Mouse (Mus musculus) fibroblast of lung, adult 2 months (primary cell): ENCODE measurements at regions not wholly inside any gene's neighbourhood (a gene's known extent, or its start where the extent isn't known, plus 50 kb on each side); places are given as distances from the start of the nearest gene placed in this dataset.

ENCODE experiments used
- DNase-seq: peaks from one replicate; pipeline ENCODE4 v3.0.0-alpha.2; 2011; ENCODE audit warnings: low read depth

DNA sequence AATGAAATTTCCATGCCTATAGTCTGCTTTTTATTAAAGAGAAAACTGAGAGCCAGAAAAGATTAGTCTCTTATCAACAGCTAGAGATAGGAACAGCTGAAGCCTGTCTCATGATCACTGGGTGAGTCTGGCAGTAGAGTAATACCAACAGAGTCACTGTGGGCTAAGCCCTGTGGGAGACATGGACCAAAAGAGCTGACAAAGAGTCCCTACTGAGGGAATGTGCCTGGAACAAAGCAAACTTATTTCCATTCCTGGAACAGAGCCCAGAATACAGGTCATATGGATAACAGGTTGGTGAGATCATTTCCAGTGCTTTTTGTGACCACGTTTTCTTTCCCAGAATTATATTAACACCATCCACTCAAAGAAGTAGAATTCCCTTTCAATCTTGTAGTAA lies 237.4 kb downstream of the Tmsb4x start:
- DNase-seq: peak; percentile 15

DNA sequence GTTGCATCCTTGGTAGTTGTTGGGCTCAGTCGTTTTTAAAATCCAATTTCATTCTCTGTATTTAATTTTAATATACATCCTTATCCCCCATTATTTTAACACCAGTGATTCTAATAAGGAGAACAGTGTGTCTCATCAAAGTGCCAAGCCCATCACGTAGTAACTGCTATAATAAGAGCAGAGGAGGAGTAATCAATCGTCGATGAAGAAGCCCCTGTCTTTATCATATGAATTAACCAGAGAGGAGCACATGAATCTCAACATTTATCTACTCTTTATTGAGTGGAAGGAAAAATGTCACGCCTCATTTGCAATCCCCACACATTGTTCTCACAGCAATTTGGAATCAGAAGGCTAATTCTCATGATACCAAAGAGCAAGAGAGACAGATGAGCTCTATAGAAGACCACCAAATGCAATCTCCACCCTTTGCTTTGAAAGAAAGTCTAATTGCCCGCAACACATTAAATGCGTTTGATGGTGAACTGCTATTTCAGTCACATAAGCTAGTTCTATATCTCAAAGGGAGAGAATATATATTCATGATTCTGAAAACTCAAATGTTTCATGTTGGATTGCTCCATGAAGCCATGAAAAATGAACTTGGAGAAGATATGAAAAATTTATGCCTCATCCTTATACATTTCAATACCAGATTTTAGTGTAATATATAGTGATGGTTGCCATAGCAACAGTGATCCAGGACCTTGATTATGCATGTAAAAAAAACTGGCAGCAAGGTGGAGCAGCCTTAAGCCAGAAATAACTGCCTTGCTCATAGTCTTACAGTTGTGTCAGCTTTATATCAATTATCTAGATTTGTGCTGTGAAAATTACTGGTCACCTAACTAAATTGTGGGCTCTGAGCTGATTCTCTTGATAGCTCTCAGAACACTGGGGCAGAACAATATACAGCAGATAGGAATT lies 244.2 kb downstream of the Tmsb4x start:
- no peak for DNase-seq

DNA sequence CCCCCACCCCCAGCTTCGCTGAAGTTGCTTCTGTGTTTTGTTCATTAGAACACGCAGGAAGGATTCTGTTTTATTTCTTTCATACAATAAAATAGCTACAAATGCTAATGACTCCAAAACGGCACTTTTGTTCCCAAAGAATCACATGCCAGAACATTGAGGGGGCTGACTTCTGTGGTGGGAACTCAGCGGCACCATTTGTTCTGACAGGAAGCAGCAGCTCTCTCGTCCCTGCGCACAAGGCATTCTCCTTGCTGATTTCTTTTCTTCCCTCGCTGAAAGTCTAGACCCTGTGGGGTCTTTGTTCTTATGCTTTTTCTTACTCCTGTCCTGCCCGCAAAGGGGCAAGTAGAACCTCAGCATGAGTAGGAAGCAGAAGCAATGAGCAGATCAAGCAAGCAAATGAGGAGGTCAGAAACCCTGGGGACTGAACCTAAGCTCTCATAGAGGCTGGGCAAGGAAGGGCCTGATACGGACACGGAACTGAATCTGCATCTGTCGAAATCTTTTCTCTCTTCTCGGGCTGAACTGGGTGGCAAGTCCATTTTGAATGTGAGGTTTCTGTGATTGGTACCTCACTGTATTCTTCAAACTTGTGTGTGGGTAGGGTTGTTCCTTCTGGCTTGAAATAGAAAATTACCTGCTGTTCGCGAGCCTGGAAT lies 256.5 kb downstream of the Tmsb4x start:
- DNase-seq: no peak

DNA sequence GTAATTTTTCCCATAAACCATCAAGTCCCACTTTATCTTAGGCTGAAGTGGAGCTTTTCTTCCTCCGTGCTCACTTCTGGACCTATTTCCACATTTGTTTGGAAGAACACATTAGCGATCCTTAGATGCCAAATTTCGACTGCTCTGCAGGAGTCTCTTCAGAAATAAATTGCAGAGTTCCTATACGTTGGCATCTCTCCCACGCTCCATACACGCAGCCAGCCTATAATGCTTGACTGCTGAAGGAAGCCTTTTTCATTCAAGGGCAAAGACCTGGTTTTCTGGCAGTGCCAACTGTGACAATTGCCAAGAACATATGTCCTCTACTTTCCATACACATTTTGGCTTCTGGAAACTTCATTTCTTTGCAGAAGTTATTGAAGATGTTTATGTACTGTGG lies 258.1 kb downstream of the Tmsb4x start:
- no peak for DNase-seq

DNA sequence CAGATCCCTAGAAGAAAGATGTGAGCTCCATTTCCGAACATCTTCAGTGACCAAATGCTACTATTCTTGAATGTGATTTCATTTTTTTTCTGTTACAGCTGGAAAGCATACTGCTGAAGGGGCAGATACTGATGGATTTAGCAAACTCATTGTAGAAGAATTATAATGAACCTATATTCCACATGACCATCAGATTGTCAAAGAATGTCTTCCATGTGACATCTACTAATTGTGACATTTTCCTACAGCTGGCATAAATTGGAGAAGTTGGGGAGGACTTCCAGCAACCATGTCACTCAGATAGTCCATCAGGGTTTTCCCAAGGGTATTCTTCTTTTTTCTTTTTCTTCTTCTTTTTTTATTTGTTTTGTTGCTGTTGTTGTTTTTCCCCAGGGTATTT lies 263.2 kb downstream of the Tmsb4x start:
- DNase-seq: no peak

DNA sequence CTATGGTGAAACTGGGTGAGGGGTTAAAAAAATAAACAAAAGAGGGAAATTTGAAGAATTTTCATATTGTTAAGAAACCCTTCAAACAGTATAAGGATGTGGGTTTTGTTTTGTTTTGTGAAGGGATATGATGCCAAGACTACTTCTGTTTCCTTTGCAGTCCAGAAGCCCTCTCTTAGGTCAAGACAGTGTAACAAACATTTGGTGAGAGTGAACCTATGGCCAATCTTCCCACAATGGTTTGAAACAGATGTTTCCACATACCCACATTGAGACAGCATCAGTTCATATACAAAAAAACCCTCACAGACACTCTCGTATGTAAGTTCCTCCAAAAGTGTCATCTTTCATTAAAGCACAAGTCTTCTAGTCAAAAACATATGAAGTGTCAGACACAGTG lies 263.6 kb downstream of the Tmsb4x start:
- DNase-seq: no peak

DNA sequence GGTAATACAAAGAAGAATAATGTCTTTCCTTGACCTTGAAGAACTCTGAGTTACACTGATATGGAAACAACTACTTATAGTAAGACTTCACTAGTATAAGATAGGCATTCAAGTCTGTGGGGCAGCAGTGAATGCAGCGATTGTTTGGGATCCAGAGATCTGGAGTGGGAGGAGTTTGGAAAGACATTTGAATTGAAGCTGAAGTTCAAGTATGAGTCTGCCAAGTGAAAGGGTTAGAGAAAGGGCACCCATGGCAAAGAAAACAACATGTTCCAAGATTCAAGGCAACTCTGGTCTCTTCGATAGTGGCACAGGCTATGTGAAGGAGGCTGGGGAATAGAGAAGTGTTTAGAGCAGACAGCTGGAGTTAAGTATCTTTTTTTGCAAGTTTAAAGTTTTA lies 275.3 kb downstream of the Tmsb4x start:
- DNase-seq: peak; percentile 13

DNA sequence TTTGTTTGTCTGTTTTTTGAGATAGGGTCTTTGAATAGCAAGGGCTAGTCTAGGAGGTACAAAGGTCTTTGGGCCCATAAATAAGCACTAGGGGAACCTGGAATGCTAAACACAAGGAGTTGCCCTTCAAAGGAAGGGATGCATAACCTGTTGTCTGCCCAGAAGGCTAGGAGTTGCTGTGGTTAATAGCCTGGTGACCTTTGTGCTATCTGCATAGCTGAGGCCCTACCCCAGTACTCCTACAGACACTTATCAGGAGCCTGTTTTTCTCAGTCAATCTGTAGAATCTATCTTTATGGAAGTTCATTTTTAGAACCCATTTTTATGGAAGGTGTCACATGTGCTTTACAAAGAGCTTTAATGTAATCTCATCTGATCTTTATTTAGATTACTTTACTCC lies 276.6 kb downstream of the Tmsb4x start:
- no peak for DNase-seq

DNA sequence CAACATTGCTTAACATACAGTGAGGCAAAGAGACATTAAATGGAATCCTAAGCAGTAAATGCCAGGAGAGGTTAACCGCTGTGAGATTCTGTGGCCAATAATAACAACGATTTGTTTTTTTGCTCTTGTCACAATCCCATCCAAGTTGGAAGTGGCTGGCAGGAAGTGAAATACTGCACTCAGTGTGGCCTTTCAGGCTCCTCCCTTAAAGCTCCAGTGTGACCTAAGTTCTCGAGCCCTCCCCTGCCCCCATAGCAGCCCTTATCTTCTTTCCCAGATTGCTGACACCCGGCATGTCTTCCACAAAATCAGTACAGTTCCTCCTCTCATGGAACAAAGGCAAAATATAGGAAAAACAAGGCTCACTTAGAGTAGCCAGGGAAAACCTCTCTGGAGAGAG lies 278.1 kb downstream of the Tmsb4x start:
- peak; percentile 10 for DNase-seq

DNA sequence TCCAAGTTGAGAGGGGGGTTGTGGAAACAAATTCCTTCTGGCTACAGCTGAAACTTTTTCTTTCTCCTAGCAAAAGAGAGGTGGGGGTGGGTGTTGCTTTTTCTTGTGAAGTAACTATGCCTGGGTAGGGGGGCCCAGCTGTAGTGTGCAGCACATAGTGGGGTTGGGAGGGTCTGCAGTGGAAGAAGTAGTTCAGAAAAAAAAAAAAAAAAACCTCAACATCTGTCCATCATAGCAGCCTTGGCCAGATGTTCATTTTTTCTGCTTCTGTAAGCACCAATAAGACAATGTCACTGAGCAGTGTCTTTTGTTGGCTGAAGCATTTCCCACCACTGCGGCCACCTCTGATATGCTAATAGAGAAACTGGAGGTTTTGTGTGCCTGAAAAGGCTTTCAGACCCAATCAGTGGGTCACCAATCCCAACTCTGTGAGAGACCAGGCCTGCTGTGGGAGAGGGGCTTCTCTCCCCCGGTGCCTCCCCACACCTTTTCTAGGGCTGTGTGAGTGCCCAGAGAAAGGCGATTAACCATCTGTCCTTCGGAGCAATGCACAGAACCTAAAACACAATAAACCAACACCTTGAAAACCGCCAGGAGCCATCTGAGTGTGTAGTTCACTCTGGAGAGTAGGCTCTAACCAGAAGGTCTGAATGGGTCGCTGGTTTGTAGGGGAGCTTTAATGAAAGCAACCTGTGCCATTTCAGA lies 279.2 kb downstream of the Tmsb4x start:
- DNase-seq: no peak

DNA sequence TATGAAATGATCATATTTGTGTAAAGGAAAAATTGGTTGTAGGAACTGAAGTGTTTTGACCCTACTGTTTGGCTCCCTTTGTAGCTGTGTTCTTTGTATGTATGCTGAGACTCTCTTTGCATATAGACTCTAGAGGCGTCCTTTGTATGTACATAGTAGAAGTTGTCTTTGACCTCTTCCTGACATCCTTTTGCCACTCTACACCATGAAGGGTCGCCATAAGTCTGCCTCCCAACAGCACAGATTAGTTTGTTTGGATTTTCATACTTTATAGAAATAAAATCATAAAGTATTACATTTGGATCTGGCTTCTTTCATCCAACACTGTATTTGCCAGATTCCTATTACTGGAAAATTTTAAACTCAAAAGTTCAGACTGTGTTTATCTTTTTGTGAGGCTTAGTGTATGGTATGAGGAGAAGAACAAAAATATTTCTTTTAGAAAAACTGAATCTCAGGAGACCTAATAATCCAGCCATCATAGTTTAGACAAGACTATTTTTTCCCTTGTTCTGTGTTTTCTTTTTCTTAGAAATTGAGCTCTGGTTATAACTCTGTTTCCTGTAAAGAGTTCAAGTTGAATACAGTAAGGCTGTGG lies 293.7 kb downstream of the Tmsb4x start:
- DNase-seq: no peak

DNA sequence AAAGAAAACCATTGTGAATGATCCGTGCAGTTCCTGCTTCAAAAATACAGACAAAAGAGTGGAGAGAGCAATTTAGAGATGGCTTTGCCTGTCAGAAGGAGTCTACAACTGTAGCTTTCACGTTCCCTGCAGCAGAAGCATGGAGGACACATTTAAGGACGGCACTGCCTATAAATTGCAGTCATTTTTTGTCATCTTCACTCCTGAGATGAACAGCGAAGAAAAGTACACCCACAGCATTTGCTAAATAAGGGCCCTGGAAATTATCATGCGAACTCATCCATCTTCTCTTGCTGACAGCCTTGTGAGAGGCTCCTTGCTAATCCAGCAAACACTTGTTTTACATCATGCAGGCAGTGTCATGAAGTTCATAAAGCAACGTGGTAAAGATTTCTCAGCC lies 302.5 kb downstream of the Tmsb4x start:
- DNase-seq: no peak

DNA sequence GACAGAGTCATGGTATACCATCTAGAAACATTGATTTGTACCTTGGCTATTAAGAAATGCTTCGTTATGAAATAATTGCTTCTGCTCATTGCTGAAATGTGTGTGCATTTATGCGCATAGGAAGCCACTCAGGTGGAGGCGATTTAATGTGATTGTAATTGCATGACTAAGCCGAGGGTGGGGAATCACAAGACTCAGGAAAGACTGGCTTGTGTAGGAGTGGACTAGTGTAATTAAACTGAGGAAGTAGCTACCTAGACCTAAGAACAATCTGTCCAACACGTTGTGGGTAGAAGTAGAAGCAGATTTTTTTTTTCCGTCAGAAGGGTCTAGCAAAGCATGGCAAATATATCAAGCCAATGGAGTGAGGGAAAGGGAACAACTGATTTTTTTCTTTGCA lies 308.4 kb downstream of the Tmsb4x start:
- no peak for DNase-seq

DNA sequence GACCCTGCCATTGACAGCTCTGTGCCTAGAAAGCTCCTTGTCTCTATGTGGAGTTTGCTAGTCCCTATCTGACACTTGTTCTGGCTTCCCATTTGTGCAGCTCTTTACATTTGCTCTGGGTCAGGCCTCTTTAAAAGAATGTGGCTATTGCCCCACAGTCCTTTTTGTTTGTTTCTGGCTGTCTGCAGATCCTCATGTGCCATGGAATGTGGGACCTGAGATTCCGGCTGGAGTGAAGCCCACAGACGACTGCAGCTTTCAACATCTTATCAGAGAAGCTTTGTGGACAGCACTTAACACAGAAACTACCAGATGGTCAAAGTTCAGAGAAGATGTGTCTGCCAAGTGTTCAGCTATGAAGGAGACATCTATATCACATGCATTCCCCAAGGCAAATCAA lies 309.7 kb upstream of the Egfl6 start:
- peak; percentile 3 for DNase-seq

DNA sequence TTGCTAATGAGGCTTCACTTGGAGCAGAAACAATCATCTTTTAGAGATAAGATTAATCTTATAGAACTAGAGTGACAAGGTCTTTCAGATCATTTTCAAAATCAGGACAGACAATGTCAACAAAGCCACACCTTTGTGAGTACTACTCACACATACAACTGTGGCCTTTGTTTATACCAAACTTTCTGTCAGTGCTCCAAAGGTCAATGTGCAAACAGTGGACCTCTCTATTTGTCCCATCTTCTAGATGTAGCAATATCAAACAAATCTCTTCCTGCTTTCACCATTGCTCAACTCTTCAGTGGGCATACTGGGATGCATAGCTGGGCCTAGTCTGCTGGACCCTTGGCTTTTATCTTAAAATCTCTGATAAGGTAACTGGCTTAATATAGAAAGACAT lies 300.9 kb upstream of the Egfl6 start:
- no peak for DNase-seq

DNA sequence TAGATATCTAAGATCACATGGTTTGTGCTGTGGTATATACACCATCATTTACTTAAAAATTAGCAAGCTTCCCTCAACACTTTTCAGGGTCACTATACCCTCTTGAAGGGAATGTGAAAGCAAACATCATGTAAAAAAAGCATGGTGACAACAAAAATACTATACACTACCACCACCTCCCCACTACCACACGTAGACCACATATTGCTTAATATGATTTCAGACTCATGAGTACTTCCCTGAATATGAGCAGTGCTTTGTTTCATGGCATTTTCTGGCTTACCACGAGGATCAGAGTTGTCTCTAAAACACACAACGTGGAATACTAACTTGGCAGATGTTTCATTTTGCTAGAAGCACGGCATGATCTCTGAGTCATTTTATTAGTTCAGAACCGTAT lies 284.0 kb upstream of the Egfl6 start:
- no peak for DNase-seq

DNA sequence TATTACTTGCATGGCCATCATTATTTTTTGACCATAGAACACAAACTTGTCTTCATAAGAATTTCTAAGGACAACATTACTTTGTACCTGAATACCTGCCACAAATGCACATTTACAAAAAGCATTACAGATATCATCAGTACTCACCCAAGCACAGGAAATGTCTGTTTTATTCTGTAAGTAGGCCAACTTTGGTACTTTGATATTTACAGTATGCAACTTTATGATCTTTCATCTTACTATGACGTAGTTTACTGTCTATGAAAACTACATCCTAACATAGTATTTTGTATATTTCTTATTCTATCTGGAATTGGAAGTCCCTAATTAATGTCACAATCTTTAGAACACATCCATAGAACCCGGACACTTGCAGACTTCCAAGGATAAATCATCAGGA lies 282.2 kb upstream of the Egfl6 start:
- no peak for DNase-seq
